Mouse (Mus musculus): ENCODE data around the gene Fbxw7.

GRCm38 (mm10) chr3:84848798-84849197, 33.7 kb downstream of the Fbxw7 start:
- no peak for TF ChIP-seq REST (IDR thresholded peaks at IDR 0.05; ENCODE audit: insufficient read depth, insufficient read length)
- no peak for TF ChIP-seq E2F4 (IDR thresholded peaks at IDR 0.05; ENCODE audit: insufficient read depth)
- TF ChIP-seq POLR2A (IDR thresholded peaks at IDR 0.05; ENCODE audit: insufficient read length, low read depth) = no peak
- TF ChIP-seq MAX (IDR thresholded peaks at IDR 0.05; ENCODE audit: low read depth) = no peak
- TF ChIP-seq USF1 (IDR thresholded peaks at IDR 0.05; ENCODE audit: low read depth) = no peak
- TF ChIP-seq MYOD1 (IDR thresholded peaks at IDR 0.05; ENCODE audit: control insufficient read depth in 1 of 3, insufficient read length in 2 of 3, low read depth in 2 of 3) = no peak
- TF ChIP-seq MYOG (IDR thresholded peaks at IDR 0.05; ENCODE audit: control insufficient read depth in 1 of 3, insufficient read depth in 1 of 3, insufficient read length in 2 of 3, low read depth in 2 of 3) = no peak
- no peak for TF ChIP-seq CEBPB (IDR thresholded peaks at IDR 0.05; ENCODE audit: insufficient read depth, poor library complexity, severe bottlenecking)
- no peak for TF ChIP-seq POLR2AphosphoS2 (IDR thresholded peaks at IDR 0.05; ENCODE audit: insufficient read length, low read depth)
